Mouse (Mus musculus): ENCODE measurements around the gene Zfp800. TPM values are rescaled to one million over a fixed set of nuclear protein-coding genes. Genes with fewer than 3 reads are reported as not detected.
A peak's percentile ranks its signal among the peaks of the same experiment; 100 is the strongest.

Gene Zfp800
- 29.3 and 40.3 TPM in 2 replicates for total RNA-seq (2015)
- 36.1 and 48.9 TPM in 2 replicates for total RNA-seq (2017)

DNA sequence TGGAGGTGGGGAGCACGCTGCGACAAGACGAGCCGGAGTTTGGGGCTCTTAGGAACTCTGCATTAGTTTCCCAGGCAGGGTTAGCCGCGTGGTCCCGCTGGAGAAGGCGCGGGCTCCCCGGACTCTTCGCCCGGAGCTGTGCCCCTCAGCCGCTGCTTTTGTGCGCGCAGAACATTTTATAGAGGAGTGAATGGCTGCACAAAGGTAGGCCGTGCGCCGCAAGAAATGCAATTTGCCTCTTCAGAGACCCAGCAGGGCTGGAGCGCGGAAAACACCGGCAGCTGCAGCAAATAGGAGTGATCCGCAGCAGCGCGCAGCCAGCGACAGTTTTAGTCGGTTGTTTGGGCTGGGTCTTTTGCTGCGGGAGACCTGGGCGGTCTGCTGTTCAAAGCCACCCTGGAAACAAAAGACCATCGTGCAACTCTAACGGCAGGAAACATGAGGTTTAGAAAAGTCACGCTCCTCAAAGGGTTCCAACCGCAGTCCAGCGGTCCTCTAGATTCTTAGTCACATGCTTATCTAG is at the start of gene Zfp800:
TSS of gene Zfp800 (minus strand) at position 325 of the 523 bp plus-strand sequence.
- peak; percentile 45 for ATAC-seq (ENCODE audit: poor library complexity, severe bottlenecking)

DNA sequence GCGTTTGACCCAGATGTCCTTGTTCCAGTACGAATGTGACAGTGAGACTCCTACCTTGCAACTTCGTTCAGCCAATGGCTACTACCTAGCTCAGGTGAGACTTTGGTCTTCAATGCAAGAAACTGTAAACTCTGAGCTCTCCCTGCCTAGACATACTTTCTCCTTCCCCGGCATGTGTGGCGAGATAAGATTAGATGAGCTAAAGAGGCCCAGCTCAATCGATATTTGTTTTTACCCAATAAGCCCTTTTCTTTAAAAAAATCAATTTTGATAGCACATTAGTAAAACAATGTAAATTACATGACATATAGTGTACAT is 33.7 kb upstream of the Zfp800 start:
- no peak for ATAC-seq (ENCODE audit: poor library complexity, severe bottlenecking)

DNA sequence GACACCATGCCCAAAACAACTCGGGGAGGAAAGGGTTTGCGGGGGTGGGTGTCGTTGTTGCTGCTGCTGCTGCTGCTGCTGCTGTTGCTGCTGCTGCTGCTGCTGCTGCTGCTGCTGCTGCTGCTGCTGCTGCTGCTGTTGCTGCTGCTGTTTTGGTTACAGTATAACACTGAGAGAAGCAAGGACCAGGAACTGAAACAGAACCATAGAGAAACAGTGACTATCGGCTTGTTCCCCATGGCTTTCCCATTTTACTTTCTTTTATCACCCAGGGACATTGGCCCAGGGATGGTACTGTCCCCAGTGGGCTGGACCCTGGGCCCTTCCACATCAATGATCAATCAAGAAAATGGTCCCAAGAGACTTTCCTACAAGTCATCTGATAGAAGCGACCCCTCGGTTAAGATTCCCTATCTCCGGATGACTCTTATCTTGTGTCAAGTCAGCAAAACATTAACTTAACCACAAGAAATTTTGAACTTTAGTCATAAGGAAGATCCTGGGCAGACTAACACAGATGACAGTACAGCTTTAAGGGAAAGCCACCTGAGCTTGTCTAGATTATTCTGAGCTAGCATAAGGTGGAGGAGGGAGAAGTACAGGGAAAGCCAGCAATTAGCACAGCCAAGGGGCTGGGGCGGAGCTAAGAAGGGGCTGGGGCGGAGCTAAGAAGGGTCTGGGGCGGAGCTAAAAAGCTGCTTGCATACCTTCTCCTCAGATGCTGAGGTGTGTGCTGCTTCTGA is 33.2 kb upstream of the Zfp800 start:
- peak; percentile 73 for ATAC-seq (ENCODE audit: poor library complexity, severe bottlenecking)

DNA sequence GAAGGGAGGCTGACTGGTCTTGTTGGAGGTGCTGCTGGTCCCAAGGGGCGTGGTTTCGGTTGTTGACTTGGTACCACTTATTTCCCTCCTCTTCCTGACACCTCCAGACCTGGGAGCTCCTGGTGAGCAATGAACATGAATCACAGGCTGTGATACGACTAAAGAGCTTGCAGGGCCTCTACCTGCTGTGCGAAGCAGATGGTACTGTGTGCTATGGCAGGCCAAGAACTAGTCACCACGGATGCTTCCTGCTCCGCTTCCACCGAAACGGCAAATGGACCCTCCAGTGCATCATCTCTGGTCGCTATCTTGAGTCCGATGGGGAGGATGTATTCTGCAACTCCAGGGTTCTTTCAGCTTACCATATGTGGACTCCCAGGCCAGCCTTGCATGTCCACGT is 32.1 kb upstream of the Zfp800 start:
- no peak for ATAC-seq (ENCODE audit: poor library complexity, severe bottlenecking)

DNA sequence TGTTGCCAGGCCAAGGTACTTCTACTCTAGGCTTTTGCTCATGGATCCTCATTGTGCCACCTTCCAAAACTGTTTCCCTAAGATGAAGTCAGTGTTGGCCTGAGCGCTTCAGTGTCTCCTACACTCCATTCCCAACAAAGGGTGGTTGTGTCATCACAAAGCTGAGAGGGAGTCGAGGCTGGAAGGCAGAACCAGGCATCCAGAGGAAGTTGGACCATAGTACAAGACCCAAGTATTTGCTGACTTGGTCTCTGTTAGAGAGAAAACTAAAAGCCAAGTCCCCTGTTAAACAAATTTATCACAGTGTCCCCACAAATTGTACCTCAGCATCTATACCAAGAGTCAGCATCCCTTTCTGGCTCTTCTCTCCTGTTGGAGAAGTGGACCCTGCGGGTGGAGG is 30.5 kb upstream of the Zfp800 start, which contains the start of gene Gcc1:
TSS of gene Gcc1 (minus strand) at position 101 of the 400 bp plus-strand sequence.
- no peak for ATAC-seq (ENCODE audit: poor library complexity, severe bottlenecking)

DNA sequence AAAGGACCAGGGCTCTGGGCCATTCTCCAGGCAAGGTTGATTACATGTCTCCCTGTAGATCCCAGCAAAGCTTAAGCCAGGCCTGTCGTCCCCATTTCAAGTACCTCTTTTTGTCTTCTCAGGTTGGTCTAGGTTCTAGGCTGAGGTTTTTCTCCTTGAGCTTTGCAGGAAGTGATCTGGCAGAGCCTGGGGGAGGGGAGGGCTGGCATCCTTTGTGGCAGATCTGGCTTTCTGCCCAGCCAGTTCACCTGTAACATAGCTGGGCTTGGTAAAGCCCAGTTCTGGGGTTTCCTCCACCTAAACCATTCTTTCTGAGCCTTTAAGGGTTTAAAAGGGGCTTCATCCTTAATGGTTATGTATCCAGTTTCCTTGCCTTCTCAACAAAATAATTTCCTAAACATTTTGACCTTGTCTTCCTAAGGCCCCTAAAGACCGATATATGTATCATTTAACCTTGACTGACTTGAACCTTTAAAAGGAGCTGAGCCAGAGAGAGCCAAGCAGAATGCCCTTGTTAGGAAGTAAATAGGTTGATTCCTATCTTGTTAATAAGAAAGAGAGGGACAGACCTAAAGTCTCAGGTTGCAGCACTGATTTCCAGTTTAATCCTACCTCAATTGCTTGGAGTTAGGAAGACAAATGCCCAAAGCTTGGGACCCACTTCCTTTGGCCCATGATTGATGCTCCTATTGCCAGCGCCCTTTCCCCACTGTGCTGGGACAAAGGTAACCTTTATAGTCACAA is 29.5 kb upstream of the Zfp800 start, which contains the start of gene Fscn3:
TSS of gene Fscn3 (plus strand) at position 694 of the 744 bp plus-strand sequence.
- no peak for ATAC-seq (ENCODE audit: poor library complexity, severe bottlenecking)

DNA sequence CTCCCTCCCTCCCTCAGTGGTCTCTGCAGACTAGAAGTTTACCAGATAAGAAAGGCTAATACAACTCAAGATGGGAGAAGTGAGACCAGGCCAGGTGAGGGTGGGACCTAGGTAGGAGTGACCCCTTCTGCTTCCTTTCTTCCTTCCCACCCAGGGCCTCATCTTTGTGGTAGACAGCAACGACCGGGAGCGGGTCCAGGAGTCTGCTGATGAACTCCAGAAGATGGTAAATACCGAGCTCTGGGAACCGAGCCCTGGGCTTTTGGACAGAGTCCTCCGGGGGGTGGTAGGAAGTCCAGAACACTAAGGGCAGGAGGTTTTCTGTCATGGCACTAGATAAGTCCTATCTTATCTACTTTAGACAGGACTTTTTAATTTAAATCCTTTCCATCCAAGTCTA is 27.2 kb upstream of the Zfp800 start:
- ATAC-seq (ENCODE audit: poor library complexity, severe bottlenecking): no peak

DNA sequence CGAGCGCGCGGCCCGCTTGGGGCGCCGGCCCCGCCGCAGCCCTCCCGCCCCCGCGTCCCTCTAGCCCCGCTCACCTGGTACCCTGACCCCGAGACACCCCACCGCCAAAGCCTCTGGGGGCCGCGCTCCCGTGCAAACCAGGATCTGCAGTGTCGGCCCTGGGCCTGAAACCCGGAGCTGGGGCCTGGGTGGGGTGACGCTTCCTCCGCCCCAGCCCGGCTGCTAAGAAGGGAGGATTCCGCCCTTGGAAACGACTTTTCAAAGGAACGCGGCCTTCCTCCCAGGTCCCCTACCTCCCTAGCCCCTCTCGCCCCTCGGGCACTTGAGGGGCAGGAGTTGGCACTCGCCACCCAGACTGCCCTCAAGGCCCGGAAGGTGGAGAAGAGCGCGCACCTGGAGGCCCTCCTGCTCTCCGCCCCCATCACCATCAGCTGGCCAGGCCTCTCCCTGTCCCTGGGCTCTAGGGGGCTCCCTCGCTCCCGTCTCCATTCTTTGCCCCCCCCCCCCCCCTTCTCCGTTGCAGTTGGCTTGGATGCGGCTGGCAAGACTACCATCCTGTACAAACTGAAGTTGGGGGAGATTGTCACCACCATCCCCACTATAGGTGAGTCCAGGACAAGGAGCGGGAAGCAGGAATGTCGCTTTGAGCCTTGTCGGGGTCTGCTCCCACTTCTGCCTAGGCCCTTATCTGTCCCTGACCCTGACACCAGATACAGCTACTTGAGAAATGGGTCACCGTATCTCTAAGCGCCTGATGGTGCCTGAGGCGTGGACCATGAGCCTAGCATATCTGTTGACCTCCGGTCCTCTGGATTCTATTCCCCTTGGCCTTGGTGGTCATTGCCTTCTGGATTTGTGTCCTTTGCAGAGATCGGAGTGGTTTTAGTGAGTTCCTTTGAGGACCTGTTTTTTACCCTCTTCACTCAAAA is 26.2 kb upstream of the Zfp800 start:
- ATAC-seq (ENCODE audit: poor library complexity, severe bottlenecking): peak; percentile 14; the same call in 1 of the 2 replicates

DNA sequence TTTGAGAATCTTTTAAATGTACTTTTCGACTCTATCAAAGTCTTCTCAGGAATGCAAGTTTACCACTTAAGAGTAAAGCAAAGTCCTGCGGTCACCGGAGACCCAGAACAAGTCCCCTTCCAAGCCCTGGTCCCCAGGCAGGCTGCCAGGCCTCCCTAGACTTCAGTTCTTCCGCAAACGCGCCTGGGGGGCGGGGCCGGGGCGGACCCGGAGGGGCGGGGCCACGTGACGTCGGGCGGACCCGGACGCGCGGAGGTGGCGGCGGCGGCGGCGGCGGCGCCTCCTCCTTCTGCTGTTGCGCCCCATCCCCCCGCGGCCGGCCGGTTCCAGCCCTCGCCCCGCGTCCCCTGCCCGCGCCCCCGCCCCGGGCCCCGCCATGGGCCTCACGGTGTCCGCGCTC is 25.5 kb upstream of the Zfp800 start, which contains the start of gene Arf5:
TSS of gene Arf5 (plus strand) at position 248 of the 400 bp plus-strand sequence.
- peak; percentile 53 for ATAC-seq (ENCODE audit: poor library complexity, severe bottlenecking)

DNA sequence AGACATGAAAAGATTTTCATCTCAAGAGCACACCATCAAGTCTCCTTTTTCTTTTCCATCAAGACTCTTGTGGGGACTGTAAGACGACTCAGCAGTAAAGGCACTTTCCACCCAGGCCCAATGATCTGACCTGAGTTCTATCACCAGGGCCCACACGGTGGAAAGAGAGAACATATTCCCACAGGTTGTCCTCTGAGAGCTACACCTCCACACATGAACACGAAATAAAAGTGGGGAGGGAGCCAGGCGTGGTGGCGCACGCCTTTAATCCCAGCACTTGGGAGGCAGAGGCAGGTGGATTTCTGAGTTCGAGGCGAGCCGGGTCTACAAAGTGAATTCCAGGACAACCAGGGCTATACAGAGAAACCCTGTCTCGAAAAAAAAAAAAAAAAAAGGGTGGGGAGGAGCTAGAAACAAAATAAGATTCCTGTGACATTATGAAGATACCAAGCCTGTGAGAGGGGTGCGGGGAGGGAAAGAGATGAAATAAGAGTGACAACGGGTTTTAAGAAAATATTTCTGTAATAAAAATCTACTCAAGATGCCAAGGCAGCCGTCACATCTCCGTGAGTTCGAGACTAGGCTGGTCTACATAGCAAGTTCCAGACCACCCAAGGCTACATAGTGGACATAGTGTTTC is 25.0 kb upstream of the Zfp800 start:
- ATAC-seq (ENCODE audit: poor library complexity, severe bottlenecking): no peak

DNA sequence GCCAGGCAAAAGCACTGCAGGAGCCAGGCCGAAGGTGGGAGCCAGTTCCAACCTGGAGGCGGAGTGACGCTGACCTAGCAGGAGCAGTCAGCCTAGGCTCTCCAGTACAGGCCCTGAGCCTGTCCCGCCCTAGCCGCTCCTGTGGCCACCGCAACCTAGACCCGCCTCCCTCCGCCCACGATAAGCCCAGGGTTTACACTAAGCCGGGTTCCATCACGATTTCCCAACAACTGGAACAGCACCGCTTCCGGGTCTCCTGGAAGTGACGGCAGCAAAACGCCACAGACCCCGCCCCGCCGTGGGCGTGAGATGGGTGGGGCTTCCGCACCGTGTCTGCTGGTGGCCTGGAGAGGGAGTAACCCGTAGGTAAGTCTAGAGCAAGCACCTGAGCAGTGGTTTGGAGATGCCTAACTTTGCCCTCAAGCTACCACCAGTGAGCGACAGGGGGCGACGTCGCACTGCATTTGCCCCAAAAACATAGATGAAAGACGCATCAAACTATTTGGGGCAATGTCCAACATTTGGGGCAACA is 23.7 kb upstream of the Zfp800 start:
- peak; percentile 85 for ATAC-seq (ENCODE audit: poor library complexity, severe bottlenecking)

DNA sequence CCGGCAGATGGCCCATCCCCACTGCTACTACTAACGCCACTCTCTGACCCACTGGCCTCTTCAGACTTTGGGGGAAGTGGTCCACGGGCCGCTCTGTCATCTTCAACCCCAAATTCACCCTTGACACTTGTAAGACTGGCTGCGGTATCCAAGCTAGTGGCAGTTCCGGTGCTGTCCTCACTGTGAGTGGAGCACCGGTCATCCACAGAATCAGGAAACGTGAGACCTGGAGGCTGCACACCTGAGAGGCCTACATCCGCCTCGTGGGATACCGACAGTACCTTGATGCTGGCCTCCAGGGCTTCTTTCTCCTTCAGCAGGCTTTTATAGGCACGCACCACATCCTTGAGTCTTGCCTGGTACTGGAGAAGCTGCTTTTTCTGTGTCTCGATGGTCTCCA is 23.1 kb upstream of the Zfp800 start:
- 0 out of 2 replicates have a peak, but pooled peaks have one; percentile 2 for ATAC-seq (ENCODE audit: poor library complexity, severe bottlenecking)

DNA sequence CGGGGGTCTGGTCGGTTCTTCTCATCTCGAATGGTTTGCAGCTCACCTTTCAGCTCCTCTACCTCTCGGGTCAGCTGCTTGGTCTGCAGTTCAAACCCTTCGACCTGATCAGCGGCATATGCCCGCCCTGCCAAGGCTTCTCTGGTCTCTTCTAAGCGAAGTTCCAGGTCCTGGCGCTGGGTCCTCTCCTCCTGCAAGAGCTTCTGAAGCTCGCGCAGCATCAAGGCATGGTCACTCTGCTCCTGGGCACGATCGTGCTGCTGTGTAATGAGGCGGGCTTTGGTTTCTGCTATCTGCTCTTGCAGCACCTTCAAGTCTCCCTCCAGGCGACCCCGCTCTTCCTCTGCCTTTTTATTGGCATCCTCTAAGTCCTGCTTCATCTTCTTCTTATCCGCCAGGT is 22.6 kb upstream of the Zfp800 start:
- ATAC-seq (ENCODE audit: poor library complexity, severe bottlenecking): no peak

DNA sequence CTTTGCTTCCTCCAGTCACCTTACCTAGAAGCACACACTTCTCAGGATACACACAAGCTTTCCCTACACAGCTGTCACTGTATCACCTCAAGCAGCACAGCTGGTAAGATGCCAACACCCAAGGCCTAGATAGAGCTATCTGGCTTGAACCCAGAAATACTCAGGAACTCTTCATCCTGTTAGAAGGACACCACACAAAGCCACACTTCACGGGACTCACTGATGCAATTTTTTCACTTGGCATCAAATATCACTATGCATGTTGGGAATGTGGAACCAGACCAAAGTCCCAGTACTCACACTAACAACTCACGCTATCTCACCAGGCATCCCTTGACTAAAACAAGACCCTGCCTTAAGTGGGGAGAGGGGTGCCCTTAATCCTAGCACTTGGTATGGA is 21.9 kb upstream of the Zfp800 start:
- no peak for ATAC-seq (ENCODE audit: poor library complexity, severe bottlenecking)

DNA sequence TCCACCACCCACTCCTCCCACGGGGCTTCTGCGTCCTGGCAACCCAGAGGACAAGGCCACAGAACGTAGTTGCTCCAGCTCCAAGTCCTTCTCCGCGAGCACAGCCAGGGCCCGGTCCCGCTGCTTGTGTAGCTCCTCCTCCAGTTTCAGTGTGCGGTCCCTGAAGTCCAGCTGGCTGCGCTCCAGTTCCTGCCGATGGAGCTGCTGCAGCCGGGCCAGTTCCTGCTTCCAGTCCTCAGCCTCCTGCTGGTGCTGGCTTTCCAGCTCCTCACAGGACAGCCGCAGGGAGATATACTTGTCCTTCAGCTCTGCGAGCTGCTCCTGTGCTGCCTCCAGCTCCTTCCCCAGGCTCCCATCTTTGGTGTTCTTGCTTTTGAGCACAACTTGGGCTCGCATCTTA is 20.6 kb upstream of the Zfp800 start:
- ATAC-seq (ENCODE audit: poor library complexity, severe bottlenecking): no peak

DNA sequence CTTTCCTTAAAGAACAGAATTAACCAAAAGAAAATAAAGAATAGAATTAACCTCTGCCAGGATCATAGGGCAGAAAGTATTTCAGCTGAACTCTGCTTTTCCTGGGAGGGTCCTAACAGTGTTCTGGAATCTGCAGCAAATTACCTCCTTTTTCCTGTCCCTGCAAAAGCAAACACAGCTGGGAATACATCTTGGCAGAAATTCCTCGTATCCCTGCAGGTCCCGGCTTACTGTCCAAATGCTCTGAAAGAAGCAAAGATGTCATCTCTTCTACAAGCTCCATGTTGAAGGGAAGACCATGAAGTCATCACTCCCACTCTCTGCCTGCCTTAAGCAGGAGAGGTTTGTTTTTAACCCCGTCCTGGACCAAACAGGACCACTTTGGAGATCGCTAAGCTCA is 19.2 kb upstream of the Zfp800 start:
- ATAC-seq (ENCODE audit: poor library complexity, severe bottlenecking): no peak

DNA sequence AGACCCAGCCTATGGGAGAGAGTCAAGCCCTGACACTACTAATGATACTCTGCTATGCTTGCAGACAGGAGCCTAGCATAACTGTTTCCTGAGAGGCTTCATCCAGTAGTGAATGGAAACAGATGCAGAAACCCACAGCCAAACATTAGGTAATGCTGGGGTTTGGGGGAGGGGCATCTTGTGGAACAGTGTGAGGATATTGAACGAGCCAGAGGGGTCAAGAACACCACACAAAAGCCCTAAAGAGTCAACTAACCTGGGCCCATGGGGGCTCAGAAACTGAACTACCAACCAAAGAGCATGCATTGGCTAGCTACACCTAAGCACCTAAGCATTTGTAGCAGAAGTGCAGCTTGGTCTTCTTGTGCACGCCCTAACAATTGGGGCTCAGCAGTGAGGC is 13.4 kb upstream of the Zfp800 start:
- no peak for ATAC-seq (ENCODE audit: poor library complexity, severe bottlenecking)

DNA sequence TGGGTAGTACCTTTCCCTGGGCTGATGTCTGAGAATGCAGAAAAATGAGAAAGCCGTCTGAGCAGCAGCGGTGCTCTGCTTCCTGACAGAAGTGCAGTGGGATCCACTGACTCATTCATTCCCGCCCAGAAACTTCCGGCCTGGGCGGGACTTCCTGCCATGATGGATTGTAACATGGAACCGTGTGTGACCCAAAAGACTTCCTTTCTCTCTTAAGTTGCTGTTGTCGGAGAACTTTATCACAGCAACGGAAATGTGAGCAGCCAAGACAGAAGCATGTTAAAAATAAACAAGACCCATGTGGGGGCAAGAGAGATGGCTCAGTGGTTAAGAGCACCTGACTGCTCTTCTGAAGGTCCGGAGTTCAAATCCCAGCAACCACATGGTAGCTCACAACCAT is 12.2 kb upstream of the Zfp800 start:
- ATAC-seq (ENCODE audit: poor library complexity, severe bottlenecking): peak; percentile 87

DNA sequence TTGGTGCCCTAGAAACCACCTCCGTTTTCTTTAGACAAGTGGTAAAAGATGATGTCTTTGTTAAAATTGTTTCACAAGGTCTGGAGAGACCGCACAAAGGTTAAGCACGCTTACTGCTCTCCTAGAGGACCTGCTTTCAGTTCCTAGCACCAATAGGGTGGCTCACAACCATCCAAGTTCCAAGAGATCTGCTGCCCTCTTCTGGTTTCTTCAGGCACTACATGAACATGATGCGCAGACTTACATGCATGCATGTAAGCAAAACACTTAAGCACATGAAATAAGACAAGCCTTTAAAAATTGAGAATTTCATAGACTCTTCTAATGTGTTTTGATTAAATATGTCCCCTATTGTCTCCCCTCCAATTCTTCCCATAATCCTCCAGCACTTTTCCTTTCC is 2.0 kb upstream of the Zfp800 start:
- ATAC-seq (ENCODE audit: poor library complexity, severe bottlenecking): no peak

DNA sequence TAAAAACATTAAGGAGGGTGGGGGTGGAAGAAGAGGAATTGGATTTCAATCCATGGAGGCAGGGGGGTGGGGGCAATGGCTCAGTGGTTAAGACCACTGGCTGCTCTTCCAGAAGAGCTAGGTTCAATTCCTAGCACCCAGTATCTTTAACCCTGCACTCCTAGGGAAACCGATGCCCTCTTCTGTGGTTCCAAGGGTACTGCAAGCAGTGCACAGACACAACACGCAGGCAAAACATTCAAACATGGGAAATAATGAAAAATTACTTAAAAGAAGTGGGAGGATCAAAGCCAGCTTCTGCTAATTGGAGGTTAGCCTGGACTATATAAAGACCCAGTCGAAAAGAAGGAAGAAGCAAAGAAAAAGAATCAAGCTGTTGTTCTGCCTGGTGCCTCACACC is 921 bp upstream of the Zfp800 start:
- peak; percentile 26; the same call in 1 of the 2 replicates for ATAC-seq (ENCODE audit: poor library complexity, severe bottlenecking)
